Mouse (Mus musculus) megakaryocyte, embryonic 14.5 days (primary cell): ENCODE results near the gene Angptl4.

Experiments
- FLI1 ChIP-seq: IDR thresholded peaks from 2 replicates; pipeline ENCODE4 v1.6.1; 2012; ENCODE audit warnings: low read length, inconsistent platforms, mixed read lengths
- GATA1 ChIP-seq: IDR thresholded peaks from 3 replicates; pipeline ENCODE4 v1.6.1; 2012; ENCODE audit warnings: mixed read lengths, low read length, inconsistent platforms, borderline replicate concordance

DNA sequence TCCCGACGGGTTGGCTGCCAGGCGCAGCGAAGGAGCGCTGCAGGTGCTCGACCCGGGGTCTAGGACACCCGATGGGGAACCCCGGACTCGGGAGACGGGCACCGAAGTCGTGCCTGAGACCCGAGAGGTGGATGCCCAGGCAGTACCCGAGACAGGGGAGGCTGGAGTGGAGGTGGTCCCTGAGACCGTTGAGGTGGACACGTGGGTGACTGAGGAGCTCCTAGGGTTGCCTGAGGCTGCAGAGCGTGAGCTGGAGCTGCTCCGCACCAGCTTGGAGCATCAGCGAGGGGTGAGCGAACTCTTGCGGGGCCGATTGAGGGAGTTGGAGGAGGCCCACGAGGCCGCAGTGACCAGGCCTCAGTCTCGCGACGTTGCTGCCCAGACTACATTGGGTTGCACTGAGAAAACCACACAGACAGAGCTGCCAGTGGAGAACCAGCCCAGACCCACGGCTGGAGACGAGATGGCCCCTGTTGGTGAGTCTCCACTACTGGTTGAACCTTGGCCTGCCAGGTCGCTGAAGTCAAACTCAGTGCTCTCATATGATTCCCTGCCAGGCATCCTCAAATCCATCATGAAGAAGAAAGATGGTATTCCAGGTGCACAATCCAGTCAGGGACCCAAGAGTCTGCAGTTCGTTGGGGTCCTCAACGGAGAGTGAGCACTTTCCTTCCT is 36.5 kb upstream of the Angptl4 start:
- no peak for TF ChIP-seq GATA1
- no peak for TF ChIP-seq FLI1
